Mouse (Mus musculus): Measurements from ENCODE around the gene Pik3r2.

The Pik3r2 gene

GRCm38 (mm10) chr8:70772890-70773289 lies 3.6 kb downstream of the Pik3r2 start:
- no peak for DNase-seq (ENCODE audit: low spot score)

GRCm38 (mm10) chr8:70772075-70772474 lies 4.4 kb downstream of the Pik3r2 start:
- no peak for DNase-seq (ENCODE audit: low spot score)

- DNase-seq (ENCODE audit: low spot score) = no peak
Observed at GRCm38 (mm10) chr8:70771217-70771616, 5.3 kb downstream of the Pik3r2 start.

- no peak for DNase-seq (ENCODE audit: low spot score)
Observed at GRCm38 (mm10) chr8:70770748-70771147, 5.8 kb downstream of the Pik3r2 start.

GRCm38 (mm10) chr8:70769858-70770257 lies 6.7 kb downstream of the Pik3r2 start:
- no peak for DNase-seq (ENCODE audit: low spot score)

GRCm38 (mm10) chr8:70769359-70769758 lies 7.2 kb downstream of the Pik3r2 start:
- DNase-seq (ENCODE audit: low spot score) = peak; percentile 99

- no peak for DNase-seq (ENCODE audit: low spot score)
Observed at GRCm38 (mm10) chr8:70768956-70769355, 7.6 kb downstream of the Pik3r2 start.

GRCm38 (mm10) chr8:70768231-70768776 lies 8.2 kb downstream of the Pik3r2 start:
- no peak for DNase-seq (ENCODE audit: low spot score)

- no peak for DNase-seq (ENCODE audit: low spot score)
Observed at GRCm38 (mm10) chr8:70767503-70767902, 9.0 kb downstream of the Pik3r2 start.

- peak; percentile 69 for DNase-seq (ENCODE audit: low spot score)
Observed at GRCm38 (mm10) chr8:70766571-70767440, 9.7 kb downstream of the Pik3r2 start.

- no peak for DNase-seq (ENCODE audit: low spot score)
Observed at GRCm38 (mm10) chr8:70765838-70766570, 10.5 kb downstream of the Pik3r2 start.

GRCm38 (mm10) chr8:70765329-70765728 lies 11.2 kb downstream of the Pik3r2 start:
- no peak for DNase-seq (ENCODE audit: low spot score)

- DNase-seq (ENCODE audit: low spot score) = no peak
Observed at GRCm38 (mm10) chr8:70764676-70765075, 11.8 kb downstream of the Pik3r2 start.

GRCm38 (mm10) chr8:70764026-70764425 lies 12.5 kb downstream of the Pik3r2 start:
- DNase-seq (ENCODE audit: low spot score) = no peak

- no peak for DNase-seq (ENCODE audit: low spot score)
Observed at GRCm38 (mm10) chr8:70763354-70763753, 13.2 kb downstream of the Pik3r2 start.

- no peak for DNase-seq (ENCODE audit: low spot score)
Observed at GRCm38 (mm10) chr8:70762118-70762517, 14.4 kb downstream of the Pik3r2 start.

GRCm38 (mm10) chr8:70760775-70761406 lies 15.6 kb downstream of the Pik3r2 start, which contains the start of gene Mpv17l2:
Gene Mpv17l2 (minus strand): TSS chr8:70760946.
- peak; percentile 81 for DNase-seq (ENCODE audit: low spot score)

GRCm38 (mm10) chr8:70760350-70760749 lies 16.2 kb downstream of the Pik3r2 start:
- no peak for DNase-seq (ENCODE audit: low spot score)

GRCm38 (mm10) chr8:70758616-70759561 lies 17.6 kb downstream of the Pik3r2 start:
- no peak for DNase-seq (ENCODE audit: low spot score)

- no peak for DNase-seq (ENCODE audit: low spot score)
Observed at GRCm38 (mm10) chr8:70758308-70758615, 18.3 kb downstream of the Pik3r2 start.

Data from urinary bladder, postnatal 25 days (tissue).